Mouse (Mus musculus) megakaryocyte, embryonic 14.5 days (primary cell): ENCODE measurements around the gene Nsdhl. TPM values are rescaled to one million over a fixed set of nuclear protein-coding genes. Genes with fewer than 3 reads are reported as not detected.

ENCODE experiments used
- H3K27me3 ChIP-seq: replicated peaks from 2 replicates; pipeline ENCODE3; 2012; ENCODE audit warnings: inconsistent platforms
- H3K36me3 ChIP-seq: replicated peaks from 2 replicates; pipeline ENCODE3; 2012; ENCODE audit warnings: low read length, inconsistent platforms, mixed read lengths
- H3K4me1 ChIP-seq: 2 replicates; pipeline ENCODE4 v1.6.1; 2012; ENCODE audit warnings: inconsistent platforms
- H3K4me3 ChIP-seq: replicated peaks from 2 replicates; pipeline ENCODE3; 2012; ENCODE audit warnings: moderate library complexity, mild to moderate bottlenecking, inconsistent platforms
- H3K9me3 ChIP-seq: 2 replicates; pipeline ENCODE4 v1.6.1; 2012; ENCODE audit warnings: inconsistent platforms
- FLI1 ChIP-seq: IDR thresholded peaks from 2 replicates; pipeline ENCODE4 v1.6.1; 2012; ENCODE audit warnings: low read length, inconsistent platforms, mixed read lengths
- GATA1 ChIP-seq: IDR thresholded peaks from 3 replicates; pipeline ENCODE4 v1.6.1; 2012; ENCODE audit warnings: mixed read lengths, low read length, inconsistent platforms, borderline replicate concordance
- polyA plus RNA-seq: library from polyadenylated mRNA; stranded (reverse); fragments of >175 nt; gene quantifications from 2 replicates; pipeline ENCODE4 v1.2.3, GENCODE M21; 2012; ENCODE audit warnings: low replicate concordance; ENCODE audit not compliant: insufficient read depth

The Nsdhl gene
- polyA plus RNA-seq, 1 experiment: 5.2 TPM

- TF ChIP-seq FLI1 (no peak), GATA1 (no peak)
- H3K36me3 ChIP-seq: no peaks in the 10 kb centered on the region
- H3K4me1 ChIP-seq: peaks cover 17% of the 10 kb centered on the region
- peaks cover 77% of the 10 kb centered on the region for H3K27me3 ChIP-seq
- peaks cover 6% of the 10 kb centered on the region; the same call in 1 of the 2 replicates for H3K9me3 ChIP-seq
- no peak overlapping the region for H3K4me3 ChIP-seq
Observed at GRCm38 (mm10) chrX:72990581-72990980, 72.2 kb downstream of the Nsdhl start.

- Histone ChIP-seq H3K4me1 (peaks cover 3% of the 10 kb centered on the region), H3K9me3 (peaks cover 6% of the 10 kb centered on the region; the same call in 1 of the 2 replicates), H3K27me3 (peaks cover 77% of the 10 kb centered on the region), H3K36me3 (no peaks in the 10 kb centered on the region), H3K4me3 (no peak overlapping the region)
- TF ChIP-seq FLI1 (no peak), GATA1 (no peak)
Observed at GRCm38 (mm10) chrX:72992291-72992919, 74.0 kb downstream of the Nsdhl start.

GRCm38 (mm10) chrX:72995542-72995941 is 77.2 kb downstream of the Nsdhl start:
- Histone ChIP-seq H3K36me3 (no peaks in the 10 kb centered on the region), H3K4me1 (peaks cover 9% of the 10 kb centered on the region; the same call in 1 of the 2 replicates)

GRCm38 (mm10) chrX:73003110-73003509 is 84.8 kb downstream of the Nsdhl start:
- Histone ChIP-seq H3K9me3 (no peaks in the 10 kb centered on the region), H3K4me1 (peaks cover 9% of the 10 kb centered on the region; the same call in 1 of the 2 replicates), H3K36me3 (no peaks in the 10 kb centered on the region), H3K27me3 (peaks cover 62% of the 10 kb centered on the region), H3K4me3 (no peak overlapping the region)
- TF ChIP-seq FLI1: no peak
- TF ChIP-seq GATA1: no peak

More at GRCm38 (mm10) chrX:72995542-72995941, 77.2 kb downstream of the Nsdhl start:
- H3K9me3 ChIP-seq: no peaks in the 10 kb centered on the region
- peaks cover 76% of the 10 kb centered on the region for H3K27me3 ChIP-seq
- TF ChIP-seq FLI1: no peak
- no peak overlapping the region for H3K4me3 ChIP-seq

GRCm38 (mm10) chrX:73005678-73006077 is 87.3 kb downstream of the Nsdhl start:
- Histone ChIP-seq H3K36me3 (no peaks in the 10 kb centered on the region), H3K9me3 (no peaks in the 10 kb centered on the region), H3K4me3 (no peak overlapping the region), H3K4me1 (no peaks in the 10 kb centered on the region), H3K27me3 (peaks cover 43% of the 10 kb centered on the region)
- TF ChIP-seq FLI1: no peak
- TF ChIP-seq GATA1: no peak

- no peaks in the 10 kb centered on the region for H3K4me1 ChIP-seq
- peak overlapping the region; percentile 91 for H3K4me3 ChIP-seq
- no peaks in the 10 kb centered on the region for H3K36me3 ChIP-seq
- TF ChIP-seq GATA1 (no peak), FLI1 (no peak)
- H3K27me3 ChIP-seq: peaks cover 39% of the 10 kb centered on the region
- H3K9me3 ChIP-seq: no peaks in the 10 kb centered on the region
Observed at GRCm38 (mm10) chrX:73007597-73008479, 89.5 kb downstream of the Nsdhl start.

Other genes with a start within 250 kb of the Nsdhl start
- not detected in 2 replicates for gene Gabrq, start 93.4 kb upstream of the Nsdhl start, polyA plus RNA-seq
- gene Cetn2, start 146 bp upstream of the Nsdhl start, polyA plus RNA-seq: 6.5 TPM in 1 of 2 replicates, not detected in the other
- not detected in 2 replicates for gene Zfp185, start 68.8 kb downstream of the Nsdhl start, polyA plus RNA-seq
- not detected in 2 replicates for gene Pnma5, start 118.5 kb downstream of the Nsdhl start, polyA plus RNA-seq
- gene Pnma3, start 146.2 kb downstream of the Nsdhl start, polyA plus RNA-seq: not detected in 2 replicates
- not detected in 2 replicates for gene Xlr4a, start 163.9 kb downstream of the Nsdhl start, polyA plus RNA-seq
- gene Xlr3a, start 178.5 kb downstream of the Nsdhl start, polyA plus RNA-seq: not detected in 2 replicates
- gene Gm14685, start 198.5 kb downstream of the Nsdhl start, polyA plus RNA-seq: 0.03 TPM in 1 of 2 replicates, not detected in the other
- gene Xlr5b, start 230.2 kb downstream of the Nsdhl start, polyA plus RNA-seq: not detected in 2 replicates
- gene DXBay18, start 230.9 kb downstream of the Nsdhl start, polyA plus RNA-seq: not detected in 2 replicates